Mouse (Mus musculus) left cerebral cortex, postnatal 10 days (tissue): ENCODE measurements around the gene Prph. TPM values are rescaled to one million over a fixed set of nuclear protein-coding genes. Genes with fewer than 3 reads are reported as not detected.
"Not testable (repeated sequence)": the region's sequence is repeated elsewhere in the genome, so short reads cannot be mapped to it uniquely, and the experiment has no call there.

ENCODE experiments used
- DNase-seq, 2 experiments: peaks; one replicate each; pipeline ENCODE4 v3.0.0; 2021 to 2022; ENCODE audit warnings: low spot score in 2 of 2, mixed read lengths in 1 of 2; ENCODE audit errors: extremely low spot score in 1 of 2
- intact Hi-C: fragments of 180-260 bp; cut with DNase I; formaldehyde crosslinking; loops from one replicate; pipeline ENCODE4 v1.15.1; 2025
- total RNA-seq, 2 experiments: library from RNA; stranded (reverse); gene quantifications; 2 replicates each; pipeline ENCODE4 v1.2.3; 2021

Gene Prph
- total RNA-seq, 2 experiments from 2014 or later = 5.5 to 5.9 TPM

GRCm38 (mm10) chr15:99056332-99056731 is 1.4 kb downstream of the Prph start:
- intact Hi-C loops = no loop called here
- no peak for DNase-seq

GRCm38 (mm10) chr15:99065557-99066165 is 10.7 kb downstream of the Prph start:
- intact Hi-C loops = no loop called here
- no peak for DNase-seq

GRCm38 (mm10) chr15:99071988-99072387 is 17.0 kb downstream of the Prph start:
- intact Hi-C loops = no loop called here
- no peak for DNase-seq

GRCm38 (mm10) chr15:99074019-99074599 is 19.1 kb downstream of the Prph start, which contains the start of gene Troap:
Gene Troap, plus strand, starts transcription at chr15:99074575.
- intact Hi-C loops = no loop called here
- no peak for DNase-seq

GRCm38 (mm10) chr15:99074600-99075333 is 19.8 kb downstream of the Prph start:
- peak; percentile 97 to 99 for DNase-seq
- intact Hi-C loops = no loop called here

GRCm38 (mm10) chr15:99076011-99076410 is 21.0 kb downstream of the Prph start:
- DNase-seq, intact Hi-C loops: not testable (repeated sequence)

- DNase-seq = no peak
- intact Hi-C loops = no loop called here
Measured at GRCm38 (mm10) chr15:99078181-99078910, 23.4 kb downstream of the Prph start.

- intact Hi-C loops = no loop called here
Measured at GRCm38 (mm10) chr15:99079804-99080203, 24.8 kb downstream of the Prph start.

GRCm38 (mm10) chr15:99082322-99082721 is 27.3 kb downstream of the Prph start:
- DNase-seq = no peak
- intact Hi-C loops = no loop called here

More at GRCm38 (mm10) chr15:99079804-99080203, 24.8 kb downstream of the Prph start:
- no peak for DNase-seq

GRCm38 (mm10) chr15:99082840-99083239 is 27.9 kb downstream of the Prph start:
- no peak for DNase-seq
- intact Hi-C loops = no loop called here

GRCm38 (mm10) chr15:99083258-99083657 is 28.3 kb downstream of the Prph start:
- intact Hi-C loops = no loop called here
- no peak for DNase-seq

GRCm38 (mm10) chr15:99083867-99084557 is 29.0 kb downstream of the Prph start:
- intact Hi-C loops = no loop called here
- DNase-seq = no peak

- no peak for DNase-seq
- intact Hi-C loops = loop anchor here (5.0 kb wide), 1 partner anchor 113 kb away; no protein-coding TSS in a partner anchor
Measured at GRCm38 (mm10) chr15:99084618-99085017, 29.6 kb downstream of the Prph start.

GRCm38 (mm10) chr15:99085997-99086396 is 31.0 kb downstream of the Prph start:
- intact Hi-C loops = loop anchor here (5.0 kb wide), 1 partner anchor 111 kb away; no protein-coding TSS in a partner anchor
- no peak for DNase-seq

- intact Hi-C loops = loop anchor here (5.0 kb wide), 1 partner anchor 110 kb away; no protein-coding TSS in a partner anchor
- no peak for DNase-seq
Measured at GRCm38 (mm10) chr15:99087253-99088075, 32.5 kb downstream of the Prph start, which contains the start of gene C1ql4. Gene C1ql4, minus strand, starts transcription at chr15:99087817.

GRCm38 (mm10) chr15:99088292-99088691 is 33.3 kb downstream of the Prph start:
- intact Hi-C loops = loop anchor here (5.0 kb wide), 1 partner anchor 109 kb away; no protein-coding TSS in a partner anchor
- DNase-seq = peak in 1 of 2 experiments; percentile 85

- DNase-seq = no peak
- intact Hi-C loops = loop anchor here (5.0 kb wide), 1 partner anchor 108 kb away; no protein-coding TSS in a partner anchor
Measured at GRCm38 (mm10) chr15:99089069-99089468, 34.1 kb downstream of the Prph start.

GRCm38 (mm10) chr15:99092870-99093269 is 37.9 kb downstream of the Prph start, which contains the start of gene Dnajc22:
Gene Dnajc22, plus strand, starts transcription at chr15:99093170.
- intact Hi-C loops = no loop called here
- no peak for DNase-seq
